Mouse (Mus musculus) MEL (cell line): Measurements from ENCODE around the gene Depdc1a. TPM values are rescaled to one million over a fixed set of nuclear protein-coding genes. Genes with fewer than 3 reads are reported as not detected.

Source experiments
- DNase-seq: peaks from one replicate; pipeline ENCODE4 v3.0.0; 2011; ENCODE audit warnings: low read depth, low spot score
- H3K27ac ChIP-seq: 2 replicates; pipeline ENCODE4 v1.5.1; 2012; ENCODE audit warnings: low read depth, mild to moderate bottlenecking, control low read depth, low read length, moderate library complexity; ENCODE audit not compliant: control insufficient read depth
- H3K27me3 ChIP-seq, 2 experiments: fragments of 150-350 bp in 1 of 2; sonication (generic) in 1 of 2; 2 replicates each; pipeline ENCODE4 v1.6.1; 2012; ENCODE audit warnings: low read length in 2 of 2, mild to moderate bottlenecking in 2 of 2, improper control_type of control experiment in 1 of 2, moderate library complexity in 1 of 2; ENCODE audit not compliant: insufficient read depth in 2 of 2, control insufficient read depth in 1 of 2
- H3K36me3 ChIP-seq, 2 experiments: 2 replicates each; pipeline ENCODE4 v1.6.1; 2012 to 2014; ENCODE audit warnings: low read length in 2 of 2, improper control_type of control experiment in 1 of 2, inconsistent platforms in 1 of 2, mild to moderate bottlenecking in 1 of 2; ENCODE audit not compliant: insufficient read depth in 2 of 2, control insufficient read depth in 1 of 2
- H3K4me1 ChIP-seq, 2 experiments: fragments of 150-350 bp in 1 of 2; sonication (generic) in 1 of 2; 2 replicates each; pipeline ENCODE4 v1.6.1; 2012; ENCODE audit warnings: low read length in 2 of 2, improper control_type of control experiment in 1 of 2, mild to moderate bottlenecking in 1 of 2; ENCODE audit not compliant: insufficient read depth in 2 of 2, control insufficient read depth in 1 of 2
- H3K4me3 ChIP-seq, 2 experiments: fragments of 150-350 bp in 1 of 2; sonication (generic) in 1 of 2; 2 replicates each; pipeline ENCODE4 v1.5.1; 2012; ENCODE audit warnings: low read depth in 2 of 2, low read length in 2 of 2, mild to moderate bottlenecking in 2 of 2, moderate library complexity in 2 of 2, control low read depth in 1 of 2, improper control_type of control experiment in 1 of 2; ENCODE audit not compliant: control insufficient read depth in 1 of 2, insufficient read depth in 1 of 2
- H3K79me2 ChIP-seq: 2 replicates; pipeline ENCODE4 v1.6.1; 2012; ENCODE audit warnings: mild to moderate bottlenecking, low read length, moderate library complexity; ENCODE audit not compliant: control insufficient read depth, poor library complexity, insufficient read depth
- H3K9ac ChIP-seq: 2 replicates; pipeline ENCODE4 v1.6.1; 2012; ENCODE audit warnings: low read depth, mild to moderate bottlenecking, control low read depth, low read length, moderate library complexity; ENCODE audit not compliant: control insufficient read depth, poor library complexity, severe bottlenecking
- H3K9me3 ChIP-seq: fragments of 150-350 bp; sonication (generic); replicated peaks from 2 replicates; pipeline ENCODE4 v1.6.1; 2012; ENCODE audit warnings: mild to moderate bottlenecking, low read length, improper control_type of control experiment, moderate library complexity; ENCODE audit not compliant: insufficient read depth
- CHD1 ChIP-seq: IDR thresholded peaks from 2 replicates; pipeline ENCODE4 v1.6.1; 2012; ENCODE audit warnings: low read depth, mild to moderate bottlenecking, inconsistent platforms, low read length, improper control_type of control experiment
- CTCF ChIP-seq, 3 experiments: IDR thresholded peaks in 2 of 3; conservative IDR thresholded peaks in 1 of 3; 2 replicates each; pipeline ENCODE4 v1.5.1; 2011 to 2012; ENCODE audit warnings: low read length in 3 of 3, low read depth in 2 of 3, mild to moderate bottlenecking in 2 of 3, improper control_type of control experiment in 1 of 3, inconsistent platforms in 1 of 3, mixed read lengths in 1 of 3, moderate library complexity in 1 of 3; ENCODE audit not compliant: control insufficient read depth in 1 of 3, insufficient read depth in 1 of 3, poor library complexity in 1 of 3, severe bottlenecking in 1 of 3
- E2F4 ChIP-seq: IDR thresholded peaks from 2 replicates; pipeline ENCODE4 v1.6.1; 2011; ENCODE audit warnings: low read depth, low read length, improper control_type of control experiment, borderline replicate concordance
- GABPA ChIP-seq: IDR thresholded peaks from 2 replicates; pipeline ENCODE4 v1.6.1; 2012; ENCODE audit warnings: low read depth, mild to moderate bottlenecking, inconsistent platforms, low read length, improper control_type of control experiment, moderate library complexity
- HCFC1 ChIP-seq: IDR thresholded peaks from 2 replicates; pipeline ENCODE4 v1.6.1; 2012; ENCODE audit warnings: low read depth, mild to moderate bottlenecking, inconsistent platforms, low read length, improper control_type of control experiment, moderate library complexity
- MAX ChIP-seq: IDR thresholded peaks from 2 replicates; pipeline ENCODE4 v1.6.1; 2011; ENCODE audit warnings: low read length, improper control_type of control experiment
- MAZ ChIP-seq: IDR thresholded peaks from 2 replicates; pipeline ENCODE4 v1.6.1; 2012; ENCODE audit warnings: low read depth, mild to moderate bottlenecking, inconsistent platforms, low read length, improper control_type of control experiment
- MXI1 ChIP-seq: IDR thresholded peaks from 2 replicates; pipeline ENCODE4 v1.6.1; 2011; ENCODE audit warnings: mild to moderate bottlenecking, low read depth, low read length, improper control_type of control experiment
- MYB ChIP-seq: IDR thresholded peaks from 2 replicates; pipeline ENCODE4 v1.6.1; 2011; ENCODE audit warnings: mild to moderate bottlenecking, low read depth, low read length, improper control_type of control experiment
- MYC ChIP-seq: IDR thresholded peaks from 2 replicates; pipeline ENCODE4 v1.6.1; 2011; ENCODE audit warnings: low read depth, mild to moderate bottlenecking, low read length, improper control_type of control experiment, moderate library complexity
- NELFE ChIP-seq: IDR thresholded peaks from 2 replicates; pipeline ENCODE4 v1.6.1; 2011; ENCODE audit warnings: low read depth, low read length, improper control_type of control experiment
- NRF1 ChIP-seq: IDR thresholded peaks from 2 replicates; pipeline ENCODE4 v1.6.1; 2014; ENCODE audit warnings: low read depth, mild to moderate bottlenecking, inconsistent platforms, low read length, improper control_type of control experiment, moderate library complexity; ENCODE audit not compliant: poor library complexity, insufficient read depth, severe bottlenecking
- POLR2A ChIP-seq, 2 experiments: IDR thresholded peaks; 2 replicates each; pipeline ENCODE4 v1.6.1; 2011 to 2012; ENCODE audit warnings: low read length in 2 of 2, mild to moderate bottlenecking in 2 of 2, control low read depth in 1 of 2, improper control_type of control experiment in 1 of 2, low read depth in 1 of 2, moderate library complexity in 1 of 2; ENCODE audit not compliant: control insufficient read depth in 1 of 2, insufficient read depth in 1 of 2, poor library complexity in 1 of 2
- POLR2AphosphoS2 ChIP-seq: IDR thresholded peaks from 2 replicates; pipeline ENCODE4 v1.6.1; 2011; ENCODE audit warnings: low read length, improper control_type of control experiment
- RCOR1 ChIP-seq: IDR thresholded peaks from 2 replicates; pipeline ENCODE4 v1.6.1; 2012; ENCODE audit warnings: low read depth, mild to moderate bottlenecking, inconsistent platforms, low read length, improper control_type of control experiment
- SMC3 ChIP-seq: IDR thresholded peaks from 2 replicates; pipeline ENCODE4 v1.6.1; 2011; ENCODE audit warnings: low read depth, low read length, improper control_type of control experiment
- USF2 ChIP-seq, 2 experiments: IDR thresholded peaks; 2 replicates each; pipeline ENCODE4 v1.6.1; 2011 to 2012; ENCODE audit warnings: improper control_type of control experiment in 2 of 2, low read length in 2 of 2, borderline replicate concordance in 1 of 2, inconsistent platforms in 1 of 2, low read depth in 1 of 2, mild to moderate bottlenecking in 1 of 2; ENCODE audit not compliant: insufficient read depth in 1 of 2
- ZMIZ1 ChIP-seq: IDR thresholded peaks from 2 replicates; pipeline ENCODE4 v1.6.1; 2012; ENCODE audit warnings: low read depth, mild to moderate bottlenecking, inconsistent platforms, low read length, improper control_type of control experiment, moderate library complexity
- ZNF384 ChIP-seq: IDR thresholded peaks from 2 replicates; pipeline ENCODE4 v1.6.1; 2012; ENCODE audit warnings: low read depth, mild to moderate bottlenecking, inconsistent platforms, low read length, improper control_type of control experiment
- polyA plus RNA-seq, 2 experiments: library from polyadenylated mRNA; stranded (reverse) in 1 of 2; unstranded in 1 of 2; fragments of >175 nt in 1 of 2; fragments of >200 nt in 1 of 2; gene quantifications; 2 replicates each; pipeline versions ENCODE4 v1.2.1 to v1.2.4; 2012; ENCODE audit warnings: low replicate concordance in 2 of 2, low read depth in 1 of 2; ENCODE audit not compliant: insufficient read length in 2 of 2, insufficient read depth in 1 of 2, missing spikeins in 1 of 2
- total RNA-seq: library from RNA; depleted of rRNA; stranded (reverse); fragments of 300-350 nt; gene quantifications from 2 replicates; pipeline ENCODE4 v1.2.3, GENCODE M21; 2012

The Depdc1a gene
- total and polyA plus RNA-seq, 3 experiments, result 8.0 to 247 (median 8.1) TPM

DNA sequence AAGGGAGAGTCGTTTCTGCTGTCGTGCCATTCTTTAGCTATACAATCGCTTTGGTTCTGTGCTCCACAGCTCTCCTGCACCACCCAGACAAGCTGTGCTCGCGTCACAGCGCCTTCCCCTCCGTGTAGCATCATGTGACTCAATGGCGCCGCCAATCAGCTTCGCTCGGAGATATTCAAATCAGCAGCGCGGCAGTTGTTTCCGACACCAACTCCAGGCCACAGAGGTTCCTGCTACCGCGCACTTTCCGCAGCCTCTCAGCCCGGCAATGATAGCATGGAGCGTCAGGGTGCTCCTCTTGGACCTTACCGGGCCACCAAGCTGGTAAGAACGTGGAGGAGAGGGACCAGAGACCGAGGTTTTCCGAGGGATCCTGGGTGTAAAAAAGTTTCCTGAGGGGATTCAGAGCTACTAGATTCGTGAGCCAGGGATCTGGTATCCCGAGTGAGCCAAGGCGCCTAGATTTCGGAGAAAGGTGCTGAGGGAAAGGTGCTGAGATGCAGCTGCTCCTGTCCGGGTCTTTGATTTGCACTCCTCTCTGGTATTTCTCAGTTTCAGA is at the start of gene Depdc1a (continued):
- TF ChIP-seq CHD1, result no peak

- Histone ChIP-seq H3K9me3 (no peaks in the 10 kb centered on the region), H3K27ac (no peak overlapping the region), H3K4me1 (no peaks in the 10 kb centered on the region), H3K27me3 (no peaks in the 10 kb centered on the region), H3K4me3 (no peak overlapping the region), H3K9ac (no peak overlapping the region), H3K36me3 (no peaks in the 10 kb centered on the region), H3K79me2 (no peaks in the 10 kb centered on the region)
- DNase-seq, result no peak
- TF ChIP-seq CHD1 (no peak), MAZ (no peak), MYC (no peak), HCFC1 (no peak), NELFE (no peak), MAX (no peak), POLR2A (IDR thresholded peaks at IDR 0.05; ENCODE audit: control insufficient read depth in 1 of 2, insufficient read depth in 1 of 2, low read depth in 1 of 2, low read length in 2 of 2, poor library complexity in 1 of 2) (no peak), MXI1 (no peak), ZMIZ1 (no peak), SMC3 (no peak), USF2 (IDR thresholded peaks at IDR 0.05; ENCODE audit: borderline replicate concordance in 1 of 2, insufficient read depth in 1 of 2, low read depth in 1 of 2, low read length in 2 of 2) (no peak), POLR2AphosphoS2 (no peak), RCOR1 (no peak), E2F4 (no peak)
Observed at GRCm38 (mm10) chr3:159470059-159470458, 25.2 kb upstream of the Depdc1a start.

DNA sequence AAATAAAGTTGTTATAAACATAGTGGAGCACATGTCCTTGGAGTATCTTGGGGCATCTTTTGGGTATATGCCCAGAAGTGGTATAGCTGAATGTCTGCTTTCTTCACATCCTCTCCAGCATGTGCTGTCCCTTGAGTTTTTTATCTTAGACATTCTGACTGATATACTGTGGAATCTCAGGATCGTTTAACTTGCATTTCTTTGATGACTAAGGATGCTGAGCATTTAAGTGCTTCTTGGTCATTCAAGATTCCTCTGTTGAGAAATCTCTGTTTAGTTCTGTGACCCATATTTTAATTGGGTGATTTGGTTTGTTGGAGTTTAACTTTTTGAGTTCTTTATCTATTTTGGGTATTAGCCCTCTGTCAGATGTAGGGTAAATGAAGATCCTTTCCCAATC is 19.8 kb upstream of the Depdc1a start:
- H3K4me1 ChIP-seq, result no peaks in the 10 kb centered on the region
- no peak overlapping the region for H3K27ac ChIP-seq
- TF ChIP-seq CTCF (IDR thresholded peaks at IDR 0.05 in 2 of 3, conservative IDR thresholded peaks at IDR 0.05 in 1 of 3; ENCODE audit: control insufficient read depth in 1 of 3, insufficient read depth in 1 of 3, low read depth in 2 of 3, low read length in 3 of 3, poor library complexity in 1 of 3, severe bottlenecking in 1 of 3) (no peak), NELFE (no peak), GABPA (no peak), HCFC1 (no peak), ZNF384 (no peak), MAZ (no peak), NRF1 (no peak), E2F4 (no peak), ZMIZ1 (no peak), MYC (no peak), MYB (no peak), RCOR1 (no peak)
- no peaks in the 10 kb centered on the region for H3K27me3 ChIP-seq
- H3K36me3 ChIP-seq, result no peaks in the 10 kb centered on the region
- DNase-seq, result no peak
- H3K9ac ChIP-seq, result no peak overlapping the region
- H3K9me3 ChIP-seq, result no peaks in the 10 kb centered on the region
- no peaks in the 10 kb centered on the region for H3K79me2 ChIP-seq
- H3K4me3 ChIP-seq, result no peak overlapping the region
